Mouse (Mus musculus): ENCODE measurements around the gene Anks1. TPM values are rescaled to one million over a fixed set of nuclear protein-coding genes. Genes with fewer than 3 reads are reported as not detected.

The Anks1 gene
- polyA plus RNA-seq, 1 experiment = 74.2 TPM

GRCm38 (mm10) chr17:27964607-27965006 is 55.5 kb downstream of the Anks1 start:
- Histone ChIP-seq H3K4me1 (ENCODE audit: control insufficient read depth, insufficient read depth, low read length) (peaks cover 60% of the 10 kb centered on the region), H3K4me3 (replicated peaks; ENCODE audit: insufficient read depth, low read depth, low read length) (no peak overlapping the region), H3K27ac (ENCODE audit: insufficient read depth, low read length) (no peak overlapping the region), H3K27me3 (ENCODE audit: control insufficient read depth, insufficient read depth, low read length) (no peaks in the 10 kb centered on the region)
- no peak for TF ChIP-seq POLR2A (IDR thresholded peaks at IDR 0.05; ENCODE audit: borderline replicate concordance, insufficient read depth, low read length)
- no peak for TF ChIP-seq CTCF (IDR thresholded peaks at IDR 0.05; ENCODE audit: borderline replicate concordance, insufficient read depth, low read depth, low read length)
- 84% methylated on average over 4 of the region's 4 CpGs for WGBS
- no peak for DNase-seq

GRCm38 (mm10) chr17:27965292-27965691 is 56.2 kb downstream of the Anks1 start:
- TF ChIP-seq CTCF (IDR thresholded peaks at IDR 0.05; ENCODE audit: borderline replicate concordance, insufficient read depth, low read depth, low read length) = no peak
- TF ChIP-seq POLR2A (IDR thresholded peaks at IDR 0.05; ENCODE audit: borderline replicate concordance, insufficient read depth, low read length) = no peak
- peaks cover 58% of the 10 kb centered on the region for H3K4me1 ChIP-seq (ENCODE audit: control insufficient read depth, insufficient read depth, low read length)
- no peaks in the 10 kb centered on the region for H3K27me3 ChIP-seq (ENCODE audit: control insufficient read depth, insufficient read depth, low read length)
- 90% methylated on average over 10 of the region's 10 CpGs for WGBS
- DNase-seq = no peak
- no peak overlapping the region for H3K27ac ChIP-seq (ENCODE audit: insufficient read depth, low read length)
- no peak overlapping the region for H3K4me3 ChIP-seq (replicated peaks; ENCODE audit: insufficient read depth, low read depth, low read length)

- 56% methylated on average over 4 of the region's 4 CpGs for WGBS
- H3K27me3 ChIP-seq (ENCODE audit: control insufficient read depth, insufficient read depth, low read length) = no peaks in the 10 kb centered on the region
- TF ChIP-seq POLR2A (IDR thresholded peaks at IDR 0.05; ENCODE audit: borderline replicate concordance, insufficient read depth, low read length) = no peak
- TF ChIP-seq CTCF (IDR thresholded peaks at IDR 0.05; ENCODE audit: borderline replicate concordance, insufficient read depth, low read depth, low read length) = no peak
These were observed 57.0 kb downstream of the Anks1 start for GRCm38 (mm10) chr17:27966056-27966455.

GRCm38 (mm10) chr17:27966508-27967021 is 57.5 kb downstream of the Anks1 start:
- no peak for TF ChIP-seq POLR2A (IDR thresholded peaks at IDR 0.05; ENCODE audit: borderline replicate concordance, insufficient read depth, low read length)
- Histone ChIP-seq H3K27ac (ENCODE audit: insufficient read depth, low read length) (no peak overlapping the region), H3K27me3 (ENCODE audit: control insufficient read depth, insufficient read depth, low read length) (no peaks in the 10 kb centered on the region), H3K4me3 (replicated peaks; ENCODE audit: insufficient read depth, low read depth, low read length) (no peak overlapping the region), H3K4me1 (ENCODE audit: control insufficient read depth, insufficient read depth, low read length) (peaks cover 60% of the 10 kb centered on the region)
- peak; percentile 30 to 44 for DNase-seq
- WGBS = 33% methylated on average over 11 of the region's 11 CpGs

More at GRCm38 (mm10) chr17:27966056-27966455, 57.0 kb downstream of the Anks1 start:
- DNase-seq = no peak
- Histone ChIP-seq H3K4me1 (ENCODE audit: control insufficient read depth, insufficient read depth, low read length) (peaks cover 58% of the 10 kb centered on the region), H3K4me3 (replicated peaks; ENCODE audit: insufficient read depth, low read depth, low read length) (no peak overlapping the region), H3K27ac (ENCODE audit: insufficient read depth, low read length) (no peak overlapping the region)

- H3K4me1 ChIP-seq (ENCODE audit: control insufficient read depth, insufficient read depth, low read length) = peaks cover 59% of the 10 kb centered on the region
- WGBS = 89% methylated on average over 7 of the region's 7 CpGs
- H3K4me3 ChIP-seq (replicated peaks; ENCODE audit: insufficient read depth, low read depth, low read length) = no peak overlapping the region
- no peaks in the 10 kb centered on the region for H3K27me3 ChIP-seq (ENCODE audit: control insufficient read depth, insufficient read depth, low read length)
- H3K27ac ChIP-seq (ENCODE audit: insufficient read depth, low read length) = no peak overlapping the region
- no peak for TF ChIP-seq CTCF (IDR thresholded peaks at IDR 0.05; ENCODE audit: borderline replicate concordance, insufficient read depth, low read depth, low read length)
- no peak for TF ChIP-seq POLR2A (IDR thresholded peaks at IDR 0.05; ENCODE audit: borderline replicate concordance, insufficient read depth, low read length)
- DNase-seq = no peak
These were observed 58.4 kb downstream of the Anks1 start for GRCm38 (mm10) chr17:27967529-27967928.

- 85% methylated on average over 9 of the region's 9 CpGs for WGBS
- Histone ChIP-seq H3K4me3 (replicated peaks; ENCODE audit: insufficient read depth, low read depth, low read length) (no peak overlapping the region), H3K27me3 (ENCODE audit: control insufficient read depth, insufficient read depth, low read length) (no peaks in the 10 kb centered on the region), H3K27ac (ENCODE audit: insufficient read depth, low read length) (no peak overlapping the region), H3K4me1 (ENCODE audit: control insufficient read depth, insufficient read depth, low read length) (peaks cover 57% of the 10 kb centered on the region)
- no peak for TF ChIP-seq POLR2A (IDR thresholded peaks at IDR 0.05; ENCODE audit: borderline replicate concordance, insufficient read depth, low read length)
- no peak for TF ChIP-seq CTCF (IDR thresholded peaks at IDR 0.05; ENCODE audit: borderline replicate concordance, insufficient read depth, low read depth, low read length)
- no peak for DNase-seq
These were observed 59.1 kb downstream of the Anks1 start for GRCm38 (mm10) chr17:27968033-27968750.

GRCm38 (mm10) chr17:27968903-27969302 is 59.8 kb downstream of the Anks1 start:
- no peak overlapping the region for H3K4me3 ChIP-seq (replicated peaks; ENCODE audit: insufficient read depth, low read depth, low read length)
- WGBS = 92% methylated on average over 5 of the region's 5 CpGs
- peak overlapping the region; percentile 13; the same call in 1 of the 2 replicates for H3K27ac ChIP-seq (ENCODE audit: insufficient read depth, low read length)
- no peak for TF ChIP-seq POLR2A (IDR thresholded peaks at IDR 0.05; ENCODE audit: borderline replicate concordance, insufficient read depth, low read length)
- TF ChIP-seq CTCF (IDR thresholded peaks at IDR 0.05; ENCODE audit: borderline replicate concordance, insufficient read depth, low read depth, low read length) = no peak
- no peaks in the 10 kb centered on the region for H3K27me3 ChIP-seq (ENCODE audit: control insufficient read depth, insufficient read depth, low read length)
- DNase-seq = no peak
- H3K4me1 ChIP-seq (ENCODE audit: control insufficient read depth, insufficient read depth, low read length) = peaks cover 57% of the 10 kb centered on the region

- TF ChIP-seq CTCF (IDR thresholded peaks at IDR 0.05; ENCODE audit: borderline replicate concordance, insufficient read depth, low read depth, low read length) (peak; percentile 12; the same call in 1 of the 2 replicates), POLR2A (IDR thresholded peaks at IDR 0.05; ENCODE audit: borderline replicate concordance, insufficient read depth, low read length) (no peak)
- no peaks in the 10 kb centered on the region for H3K27me3 ChIP-seq (ENCODE audit: control insufficient read depth, insufficient read depth, low read length)
- no peak for DNase-seq
- peaks cover 57% of the 10 kb centered on the region for H3K4me1 ChIP-seq (ENCODE audit: control insufficient read depth, insufficient read depth, low read length)
- H3K27ac ChIP-seq (ENCODE audit: insufficient read depth, low read length) = peak overlapping the region; percentile 13; the same call in 1 of the 2 replicates
- no peak overlapping the region for H3K4me3 ChIP-seq (replicated peaks; ENCODE audit: insufficient read depth, low read depth, low read length)
- 83% methylated on average over 8 of the region's 8 CpGs for WGBS
These were observed 60.3 kb downstream of the Anks1 start for GRCm38 (mm10) chr17:27969365-27969764.
